Mouse (Mus musculus): ENCODE measurements around the gene Inpp4a.

Gene Inpp4a

GRCm38 (mm10) chr1:37323208-37323607 is 23.5 kb downstream of the Inpp4a start:
- DNase-seq: peak in 1 of 2 experiments; percentile 47

- DNase-seq: no peak
Measured at GRCm38 (mm10) chr1:37324569-37324968, 24.9 kb downstream of the Inpp4a start.

- no peak for DNase-seq
Measured at GRCm38 (mm10) chr1:37327311-37327710, 27.6 kb downstream of the Inpp4a start.

GRCm38 (mm10) chr1:37329132-37329531 is 29.5 kb downstream of the Inpp4a start:
- no peak for DNase-seq

GRCm38 (mm10) chr1:37329831-37330230 is 30.2 kb downstream of the Inpp4a start:
- DNase-seq: peak in 1 of 2 experiments; percentile 35

GRCm38 (mm10) chr1:37332756-37333155 is 33.1 kb downstream of the Inpp4a start:
- no peak for DNase-seq

- DNase-seq: no peak
Measured at GRCm38 (mm10) chr1:37333741-37334440, 34.2 kb downstream of the Inpp4a start.

GRCm38 (mm10) chr1:37336022-37336421 is 36.4 kb downstream of the Inpp4a start:
- no peak for DNase-seq

- DNase-seq: no peak
Measured at GRCm38 (mm10) chr1:37336794-37337193, 37.1 kb downstream of the Inpp4a start.

- DNase-seq: peak; percentile 49 to 59
Measured at GRCm38 (mm10) chr1:37337273-37337672, 37.6 kb downstream of the Inpp4a start.

- no peak for DNase-seq
Measured at GRCm38 (mm10) chr1:37339144-37339543, 39.5 kb downstream of the Inpp4a start.

- DNase-seq: no peak
Measured at GRCm38 (mm10) chr1:37341347-37341746, 41.7 kb downstream of the Inpp4a start.

GRCm38 (mm10) chr1:37341914-37342313 is 42.2 kb downstream of the Inpp4a start:
- DNase-seq: peak; percentile 68 to 70

GRCm38 (mm10) chr1:37342524-37342923 is 42.9 kb downstream of the Inpp4a start:
- DNase-seq: peak in 1 of 2 experiments; percentile 33

- no peak for DNase-seq
Measured at GRCm38 (mm10) chr1:37343265-37343664, 43.6 kb downstream of the Inpp4a start.

GRCm38 (mm10) chr1:37344223-37344916 is 44.7 kb downstream of the Inpp4a start:
- no peak for DNase-seq

- peak; percentile 64 to 83 for DNase-seq
Measured at GRCm38 (mm10) chr1:37347361-37348080, 47.9 kb downstream of the Inpp4a start.

GRCm38 (mm10) chr1:37350886-37351651 is 51.4 kb downstream of the Inpp4a start:
- DNase-seq: peak in 1 of 2 experiments; percentile 26

GRCm38 (mm10) chr1:37351961-37352360 is 52.3 kb downstream of the Inpp4a start:
- peak in 1 of 2 experiments; percentile 10 for DNase-seq

- no peak for DNase-seq
Measured at GRCm38 (mm10) chr1:37353456-37353855, 53.8 kb downstream of the Inpp4a start.

GRCm38 (mm10) chr1:37355492-37355891 is 55.8 kb downstream of the Inpp4a start:
- no peak for DNase-seq

GRCm38 (mm10) chr1:37356305-37356704 is 56.6 kb downstream of the Inpp4a start:
- DNase-seq: no peak

GRCm38 (mm10) chr1:37357173-37357572 is 57.5 kb downstream of the Inpp4a start:
- no peak for DNase-seq
